Mouse (Mus musculus) left cerebral cortex, adult 2 months (tissue): ENCODE measurements around the gene Chst5. TPM values are rescaled to one million over a fixed set of nuclear protein-coding genes. Genes with fewer than 3 reads are reported as not detected.

Experiments used
- DNase-seq, 2 experiments: peaks; one replicate each; pipeline ENCODE4 v3.0.0; 2021 to 2022; ENCODE audit warnings: low spot score in 2 of 2, mixed read lengths in 1 of 2; ENCODE audit errors: extremely low spot score in 1 of 2
- H3K27ac ChIP-seq: fragments of 200-600 bp; 2 replicates; pipeline ENCODE4 v1.8.1; 2022
- H3K4me3 ChIP-seq: fragments of 200-600 bp; 2 replicates; pipeline ENCODE4 v1.8.1; 2022
- CTCF ChIP-seq: fragments of 200-600 bp; IDR thresholded peaks from 2 replicates; pipeline ENCODE4 v1.8.1; 2022; ENCODE audit warnings: antibody characterized with exemption, mild to moderate bottlenecking, moderate library complexity
- intact Hi-C: fragments of 180-260 bp; cut with DNase I; formaldehyde crosslinking; loops from one replicate; pipeline ENCODE4 v1.15.1; 2025
- total RNA-seq, 2 experiments: library from RNA; stranded (reverse); gene quantifications; 2 replicates each; pipeline ENCODE4 v1.2.3; 2021

Chst5 gene
- total RNA-seq, 2 experiments from 2014 or later = 0.29 to 0.51 TPM

- peak; percentile 66 for TF ChIP-seq CTCF
- intact Hi-C loops = no loop called here
- Histone ChIP-seq H3K4me3 (peak overlapping the region; percentile 35), H3K27ac (no peak overlapping the region)
- peak; percentile 26 to 40 for DNase-seq
Measured at GRCm38 (mm10) chr8:111923383-111923804, 13.1 kb upstream of the Chst5 start.

- no peak overlapping the region for H3K4me3 ChIP-seq
- H3K27ac ChIP-seq = no peak overlapping the region
- intact Hi-C loops = no loop called here
- DNase-seq = no peak
- TF ChIP-seq CTCF = no peak
Measured at GRCm38 (mm10) chr8:111920971-111921370, 10.7 kb upstream of the Chst5 start.

GRCm38 (mm10) chr8:111919663-111920062 is 9.4 kb upstream of the Chst5 start:
- TF ChIP-seq CTCF = peak; percentile 17; the same call in 1 of the 2 replicates
- no peak overlapping the region for H3K4me3 ChIP-seq
- intact Hi-C loops = no loop called here
- H3K27ac ChIP-seq = no peak overlapping the region
- no peak for DNase-seq

GRCm38 (mm10) chr8:111912860-111913432 is 2.7 kb upstream of the Chst5 start:
- peak; percentile 31 for TF ChIP-seq CTCF
- intact Hi-C loops = no loop called here
- peak; percentile 11 to 26 for DNase-seq
- H3K4me3 ChIP-seq = no peak overlapping the region
- no peak overlapping the region for H3K27ac ChIP-seq

- intact Hi-C loops = no loop called here
- Histone ChIP-seq H3K27ac (no peak overlapping the region), H3K4me3 (no peak overlapping the region)
- DNase-seq = no peak
- TF ChIP-seq CTCF = no peak
Measured at GRCm38 (mm10) chr8:111911572-111911971, 1.3 kb upstream of the Chst5 start.

DNA sequence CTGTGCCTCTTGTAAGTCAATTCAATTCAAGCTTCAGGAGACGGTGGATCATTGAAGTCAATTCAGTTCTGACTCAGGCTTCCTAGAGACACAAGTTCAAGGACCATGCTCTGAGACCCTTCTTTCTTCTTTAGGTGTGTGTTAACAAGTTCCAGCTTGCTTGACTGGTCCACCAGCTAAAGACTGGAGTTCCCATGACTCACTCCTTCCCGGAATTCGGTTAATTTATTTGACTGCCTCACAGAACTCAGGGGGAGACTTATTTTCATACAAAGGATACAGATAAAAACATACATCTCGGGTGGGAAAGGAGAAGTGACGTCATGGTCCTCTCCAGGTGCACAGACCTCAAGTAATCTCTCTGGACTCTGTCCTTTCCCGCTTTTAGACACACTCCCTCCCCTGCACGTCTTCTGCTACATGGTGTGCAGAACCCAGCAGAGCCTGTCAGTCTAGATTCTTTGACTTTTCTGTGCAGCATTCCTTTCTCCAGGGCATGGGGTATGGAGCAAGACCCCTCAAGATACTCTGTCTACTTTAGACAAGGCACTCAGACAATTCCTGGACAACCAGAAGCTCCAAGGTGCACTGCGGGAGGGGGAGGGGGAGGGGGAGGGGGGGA is 4.6 kb downstream of the Chst5 start:
- intact Hi-C loops = no loop called here
- no peak for DNase-seq
- TF ChIP-seq CTCF = no peak
- Histone ChIP-seq H3K27ac (no peak overlapping the region), H3K4me3 (no peak overlapping the region)

GRCm38 (mm10) chr8:111902080-111902479 is 8.2 kb downstream of the Chst5 start:
- Histone ChIP-seq H3K4me3 (no peak overlapping the region), H3K27ac (no peak overlapping the region)
- DNase-seq = no peak
- intact Hi-C loops = no loop called here
- TF ChIP-seq CTCF = no peak

- H3K27ac ChIP-seq = no peak overlapping the region
Measured at GRCm38 (mm10) chr8:111898586-111898985, 11.7 kb downstream of the Chst5 start.

DNA sequence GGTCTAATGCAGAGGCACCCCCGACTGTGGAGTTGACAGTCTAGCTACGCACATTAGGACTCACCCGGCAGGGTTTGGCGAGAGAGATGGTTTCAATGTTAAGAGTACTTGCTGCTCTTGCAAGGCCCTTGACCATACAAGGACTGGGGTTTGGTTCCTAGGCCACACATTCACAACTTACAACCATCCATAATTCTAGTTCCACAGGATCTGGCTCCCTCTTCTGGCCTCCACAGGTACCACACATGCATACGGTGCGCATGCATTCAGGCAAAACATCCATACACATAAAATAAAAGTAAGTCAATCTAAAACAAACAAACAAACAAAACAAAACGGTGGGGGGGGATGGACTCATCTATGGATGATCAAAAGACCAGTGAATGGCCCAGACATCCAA is 15.3 kb downstream of the Chst5 start:
- intact Hi-C loops = no loop called here
- no peak for DNase-seq
- Histone ChIP-seq H3K27ac (no peak overlapping the region), H3K4me3 (no peak overlapping the region)
- no peak; the same call in none of the 2 replicates for TF ChIP-seq CTCF

More at GRCm38 (mm10) chr8:111898586-111898985, 11.7 kb downstream of the Chst5 start:
- DNase-seq = no peak
- intact Hi-C loops = no loop called here
- no peak overlapping the region for H3K4me3 ChIP-seq
- no peak for TF ChIP-seq CTCF

- Histone ChIP-seq H3K4me3 (no peak overlapping the region), H3K27ac (no peak overlapping the region)
- no peak for DNase-seq
- intact Hi-C loops = no loop called here
- TF ChIP-seq CTCF = no peak
Measured at GRCm38 (mm10) chr8:111892615-111893014, 17.6 kb downstream of the Chst5 start.

GRCm38 (mm10) chr8:111891983-111892382 is 18.3 kb downstream of the Chst5 start:
- TF ChIP-seq CTCF = no peak
- intact Hi-C loops = no loop called here
- DNase-seq = no peak
- Histone ChIP-seq H3K4me3 (no peak overlapping the region), H3K27ac (no peak overlapping the region)

GRCm38 (mm10) chr8:111890911-111891303 is 19.3 kb downstream of the Chst5 start:
- Histone ChIP-seq H3K27ac (no peak overlapping the region), H3K4me3 (no peak overlapping the region)
- intact Hi-C loops = no loop called here
- TF ChIP-seq CTCF = no peak
- no peak for DNase-seq
